In genomic region chr11:21995534-21996324, GRCm38 (mm10) we compare ENCODE assay signal across 9 mouse cellular contexts. TPM values are rescaled to one million over a fixed set of nuclear protein-coding genes. Genes with fewer than 3 reads are reported as not detected.
DNase-seq lines count a peak whose midpoint lies in the region; ATAC-seq and TF ChIP-seq lines count a peak whose summit lies in the region.
"Had no signal": no experiment of that assay in that cellular context is flagged by ENCODE, and none has a peak within 500 bp of the region (broad histone marks: within the 10 kb centered on the region; RNA-seq: fewer than 3 reads in every experiment).

No protein-coding gene starts in this region.

- H3K4me2 ChIP-seq in kidney, embryonic 15.5 days, result no peak overlapping the region
- H3K4me2 ChIP-seq in forebrain, embryonic 15.5 days (replicated peaks), result peak overlapping the region; percentile 77

- H3K36me3 ChIP-seq in kidney, adult 2 months (ENCODE audit: control insufficient read depth, insufficient read depth, low read length), result no peaks in the 10 kb centered on the region
- H3K36me3 ChIP-seq in kidney, embryonic 15.5 days, result no peaks in the 10 kb centered on the region
- H3K36me3 ChIP-seq in forebrain, embryonic 15.5 days, result no peaks in the 10 kb centered on the region
- peaks cover 63% of the 10 kb centered on the region for H3K36me3 ChIP-seq in midbrain, embryonic 10.5 days

- peak; percentile 4 for DNase-seq in kidney, adult 2 months
- DNase-seq in embryo, embryonic 10 days (ENCODE audit: low spot score), result peak; percentile 52
- DNase-seq in midbrain, embryonic 10.5 days (ENCODE audit: low spot score), result peak; percentile 53
- DNase-seq in left cerebral cortex, postnatal 14 days (ENCODE audit: low spot score in 2 of 2), result no peak
- no peak for DNase-seq in lung, postnatal 14 days

- H3K4me3 ChIP-seq in kidney, adult 2 months (ENCODE audit: insufficient read depth, low read depth, low read length), result no peak overlapping the region
- H3K4me3 ChIP-seq in kidney, embryonic 15.5 days (replicated peaks), result no peak overlapping the region
- peak overlapping the region; percentile 63 for H3K4me3 ChIP-seq in forebrain, embryonic 15.5 days
- peak overlapping the region; percentile 85 for H3K4me3 ChIP-seq in midbrain, embryonic 10.5 days

- H3K27ac ChIP-seq in kidney, adult 2 months (ENCODE audit: insufficient read depth, low read depth, low read length), result no peak overlapping the region
- no peak overlapping the region for H3K27ac ChIP-seq in kidney, embryonic 15.5 days
- peak overlapping the region; percentile 72 for H3K27ac ChIP-seq in forebrain, embryonic 15.5 days (replicated peaks)
- H3K27ac ChIP-seq in midbrain, embryonic 10.5 days (replicated peaks), result peak overlapping the region; percentile 100

- no peaks in the 10 kb centered on the region for H3K9me3 ChIP-seq in kidney, embryonic 15.5 days (replicated peaks)
- no peaks in the 10 kb centered on the region for H3K9me3 ChIP-seq in forebrain, embryonic 15.5 days
- no peaks in the 10 kb centered on the region for H3K9me3 ChIP-seq in midbrain, embryonic 10.5 days (replicated peaks)

- WGBS in kidney, adult 2 months, result 8% methylated on average over 27 of the region's 27 CpGs
- 4% methylated on average over 27 of the region's 27 CpGs for WGBS in kidney, embryonic 15.5 days
- WGBS in forebrain, embryonic 15.5 days, result 7% methylated on average over 27 of the region's 27 CpGs
- 7% methylated on average over 27 of the region's 27 CpGs for WGBS in midbrain, embryonic 10.5 days

- no peaks in the 10 kb centered on the region for H3K4me1 ChIP-seq in kidney, adult 2 months (ENCODE audit: control insufficient read depth, insufficient read depth, low read length)
- peaks cover 41% of the 10 kb centered on the region for H3K4me1 ChIP-seq in kidney, embryonic 15.5 days
- H3K4me1 ChIP-seq in forebrain, embryonic 15.5 days, result peaks cover 55% of the 10 kb centered on the region
- H3K4me1 ChIP-seq in midbrain, embryonic 10.5 days, result peaks cover 78% of the 10 kb centered on the region

- no peak for ATAC-seq in kidney, embryonic 15.5 days (replicated peaks; ENCODE audit: low FRiP score)
- ATAC-seq in forebrain, embryonic 15.5 days (replicated peaks), result no peak
- no peak for ATAC-seq in megakaryocyte, adult 5-6 weeks (ENCODE audit: poor library complexity, severe bottlenecking)
- ATAC-seq: Patski had no signal

- no peak for TF ChIP-seq POLR2A in kidney, adult 2 months (IDR thresholded peaks at IDR 0.05; ENCODE audit: low read depth, low read length)

- peaks cover 23% of the 10 kb centered on the region for H3K27me3 ChIP-seq in kidney, adult 2 months (replicated peaks; ENCODE audit: control insufficient read depth, insufficient read depth, low read length)
- H3K27me3 ChIP-seq in kidney, embryonic 15.5 days, result peaks cover 96% of the 10 kb centered on the region
- H3K27me3 ChIP-seq in forebrain, embryonic 15.5 days, result peaks cover 13% of the 10 kb centered on the region
- H3K27me3 ChIP-seq in midbrain, embryonic 10.5 days (ENCODE audit: low read depth, poor library complexity, severe bottlenecking), result peaks cover 100% of the 10 kb centered on the region
- H3K27me3 ChIP-seq: Patski had no signal

- intact Hi-C loops in left cerebral cortex, postnatal 14 days (cut with DNase I), result no loop called here

- TF ChIP-seq CTCF in kidney, adult 2 months (conservative IDR thresholded peaks at IDR 0.05; ENCODE audit: insufficient read depth, insufficient read length, low read depth, low read length), result no peak

- no peak overlapping the region for H3K9ac ChIP-seq in kidney, embryonic 15.5 days
- H3K9ac ChIP-seq in forebrain, embryonic 15.5 days (replicated peaks), result peak overlapping the region; percentile 47

RNA-seq across cellular contexts. Expression of gene Otx1, which starts 7.0 kb away (rescaled TPM):
- not detected in 2 replicates for polyA plus RNA-seq in kidney, adult 2 months (2012; rRNA removed)
- polyA plus RNA-seq in kidney, embryonic 15.5 days (2015; fragmentation: Nextera tagmentation; extraction: Ambion mirVana), result 0.14 TPM in 1 of 2 replicates, not detected in the other
- 9.8 and 10.6 TPM in 2 replicates for polyA plus RNA-seq in forebrain, embryonic 15.5 days (2015; fragmentation: Nextera tagmentation; extraction: Ambion mirVana)
- 44.5 and 54.8 TPM in 2 replicates for polyA plus RNA-seq in midbrain, embryonic 10.5 days (2016; fragmentation: Nextera tagmentation; extraction: Ambion mirVana)
- not detected in 2 replicates for total RNA-seq in megakaryocyte, adult 5-6 weeks (2015)
- total RNA-seq in megakaryocyte, adult 5-6 weeks (2017), result not detected in 2 replicates
- total RNA-seq in left cerebral cortex, postnatal 14 days (2021), result 1 to 10 TPM; 6.1 to 9.1 TPM

Comparison
In these comparisons a context has a peak if more than half of its experiments do, and no peak if none do; other contexts are left out.
1. DNase-seq: peak in kidney, adult 2 months (single experiment), embryo, embryonic 10 days (single experiment) and midbrain, embryonic 10.5 days (single experiment); none in left cerebral cortex, postnatal 14 days (0 of 2) and lung, postnatal 14 days (single experiment).
2. H3K27ac ChIP-seq: peak in forebrain, embryonic 15.5 days (single experiment) and midbrain, embryonic 10.5 days (single experiment); none in kidney, adult 2 months (single experiment) and kidney, embryonic 15.5 days (single experiment).
3. H3K4me3 ChIP-seq: peak in forebrain, embryonic 15.5 days (single experiment) and midbrain, embryonic 10.5 days (single experiment); none in kidney, adult 2 months (single experiment) and kidney, embryonic 15.5 days (single experiment).